Mouse (Mus musculus) heart, postnatal 4 days (tissue): ENCODE data around the gene Tango2. TPM values are rescaled to one million over a fixed set of nuclear protein-coding genes. Genes with fewer than 3 reads are reported as not detected.

Source experiments
- DNase-seq: peaks from one replicate; pipeline ENCODE4 v3.0.0; 2021
- total RNA-seq, 2 experiments: library from RNA; stranded (reverse); gene quantifications; 2 replicates each; pipeline ENCODE4 v1.2.3; 2021

The Tango2 gene
- total RNA-seq: 10 to 100 TPM; 47.0 to 48.8 TPM

DNA sequence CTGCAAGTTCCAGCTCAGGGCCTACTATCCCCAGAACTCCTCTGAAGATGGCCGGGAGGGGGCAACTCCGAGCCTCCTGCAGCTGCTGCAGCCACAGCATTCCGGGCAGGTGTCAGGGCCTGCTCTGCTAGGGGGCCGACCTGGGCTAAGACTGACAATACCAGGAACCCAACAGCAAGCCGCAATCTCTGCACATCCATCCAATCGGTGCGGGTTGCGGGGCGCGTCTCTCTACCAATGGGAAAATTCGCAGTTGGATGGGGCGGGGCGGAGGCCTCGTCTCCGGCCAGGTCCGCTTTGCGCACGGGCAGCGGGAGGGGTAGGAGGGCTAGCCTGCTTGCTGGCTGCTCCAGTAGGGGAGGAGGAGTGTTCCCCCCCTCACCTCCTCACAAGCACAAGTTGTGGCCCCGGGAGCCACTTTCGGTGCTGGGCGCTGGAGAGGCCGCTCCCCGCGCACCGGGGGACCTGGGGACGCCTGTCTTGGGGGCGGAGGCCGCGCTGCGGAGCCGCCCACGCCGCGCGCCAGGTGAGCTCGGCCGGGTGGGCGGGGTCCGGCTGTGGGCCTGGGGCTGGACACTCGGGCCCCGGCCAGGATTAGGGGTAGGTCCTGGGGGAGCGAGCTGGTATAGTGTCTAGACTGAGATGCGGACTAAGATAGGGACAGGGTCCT, at the start of gene Tango2, which contains the start of gene Arvcf:
Tango2 (minus strand) TSS at position 173 of the 670 bp plus-strand sequence.
Arvcf (plus strand) TSS at position 252 of the 670 bp plus-strand sequence.
- DNase-seq: peak; percentile 91

- DNase-seq: no peak
These were observed 49.1 kb upstream of the Tango2 start for GRCm38 (mm10) chr16:18396791-18397621.

GRCm38 (mm10) chr16:18396201-18396600, 48.3 kb upstream of the Tango2 start:
- peak; percentile 33 for DNase-seq

DNA sequence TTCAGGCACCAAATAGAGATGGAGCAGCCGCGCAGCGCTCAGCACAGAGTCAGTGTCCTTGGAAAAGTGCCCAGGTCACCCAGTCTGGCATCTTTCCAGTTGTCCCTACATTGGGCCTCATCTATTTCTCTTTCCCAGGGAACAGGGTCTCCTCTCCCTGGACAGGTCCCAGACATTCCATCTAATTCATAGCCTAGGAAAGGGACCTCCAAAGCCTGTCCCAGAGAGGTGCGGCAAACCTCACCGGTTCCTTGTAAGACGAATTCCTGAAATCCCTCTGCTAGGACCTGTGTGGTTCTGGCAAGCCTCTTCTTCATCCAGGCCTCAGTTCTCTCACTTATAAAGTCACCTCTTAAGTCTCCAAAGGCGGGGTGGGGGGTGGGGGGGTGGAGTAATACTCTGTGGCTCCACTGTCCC, 47.7 kb upstream of the Tango2 start:
- DNase-seq: peak; percentile 88

DNA sequence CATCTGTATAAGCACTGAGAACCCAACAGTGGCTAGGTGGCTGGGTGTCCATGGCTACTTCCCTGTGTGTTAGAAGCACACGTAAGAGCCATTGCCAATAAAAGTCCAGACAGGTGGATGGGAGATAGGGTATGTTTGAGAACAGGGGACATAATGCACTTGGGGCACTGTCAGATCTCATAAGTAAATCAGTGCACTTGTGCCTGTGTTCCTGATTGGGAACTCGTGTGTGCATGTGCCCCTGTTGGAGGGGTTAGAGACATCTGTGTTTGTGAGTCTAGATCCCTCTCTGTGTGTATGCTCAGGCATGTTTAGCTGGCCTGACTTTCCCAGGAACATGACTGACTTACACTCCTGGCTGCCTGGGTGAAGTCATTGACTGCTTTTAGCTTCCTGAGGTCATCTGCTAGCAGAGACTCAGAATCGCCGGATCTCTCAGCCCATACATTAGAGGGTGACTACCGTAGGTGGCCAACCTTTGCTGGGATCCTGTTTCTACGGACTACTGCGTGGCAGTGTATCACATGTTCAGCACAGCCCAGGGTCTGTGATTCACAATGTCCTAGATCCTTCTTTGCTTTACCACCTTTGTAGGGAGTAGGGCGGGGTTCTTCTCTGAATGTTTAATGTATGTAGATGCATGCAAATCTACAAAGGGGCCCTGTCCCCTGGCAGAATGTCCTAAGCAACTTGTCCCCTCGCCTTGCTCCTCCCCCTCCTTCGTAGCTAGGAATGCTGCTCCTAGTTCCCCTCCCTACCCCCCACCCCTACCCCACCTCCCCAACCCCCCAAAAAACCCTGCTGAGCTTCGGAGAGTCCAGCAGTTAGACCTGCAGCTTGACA, 47.1 kb upstream of the Tango2 start:
- DNase-seq: peak; percentile 68

DNA sequence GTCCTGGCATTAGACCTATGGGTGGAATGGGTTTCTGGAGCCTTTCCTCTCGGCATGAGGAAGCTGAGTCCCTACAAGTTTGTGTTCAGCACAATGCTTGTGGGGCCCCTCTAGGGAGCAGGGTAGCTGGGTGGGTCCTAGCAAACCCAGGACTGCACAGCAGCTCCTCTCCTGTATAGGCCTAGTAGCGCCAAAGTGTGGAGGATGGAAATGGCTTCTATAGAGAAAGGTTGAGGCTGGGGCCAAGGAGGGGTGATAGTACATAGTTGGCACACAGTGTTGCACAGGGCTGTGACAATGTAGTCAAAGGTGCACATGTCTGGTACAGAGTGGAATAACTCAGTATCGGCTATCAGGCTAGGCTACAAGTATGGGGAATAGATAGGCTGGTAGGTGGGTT, 46.2 kb upstream of the Tango2 start:
- DNase-seq: no peak

GRCm38 (mm10) chr16:18393595-18393994, 45.7 kb upstream of the Tango2 start:
- peak; percentile 6 for DNase-seq

- DNase-seq: peak; percentile 91
These were observed 44.8 kb upstream of the Tango2 start for GRCm38 (mm10) chr16:18392469-18393426.

DNA sequence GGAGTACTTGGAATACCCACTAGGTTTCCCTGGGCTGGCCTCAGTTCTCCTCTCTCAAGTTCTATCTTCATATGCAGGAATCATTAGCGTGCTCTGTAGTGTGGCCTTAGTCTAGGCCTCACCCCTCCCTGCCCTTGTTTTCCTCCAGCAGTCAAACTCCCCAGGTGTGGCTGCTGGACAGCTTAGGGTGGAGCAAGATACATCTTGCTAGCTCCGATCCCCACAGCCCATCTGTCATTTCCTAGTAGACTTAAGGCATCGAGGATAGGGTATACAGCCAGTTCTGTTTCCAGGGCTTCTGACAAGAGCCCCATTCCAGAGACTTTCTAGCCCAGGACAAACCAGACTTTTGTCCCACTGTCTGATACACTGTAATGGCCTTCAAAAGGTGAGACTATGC, 43.8 kb upstream of the Tango2 start:
- DNase-seq: peak; percentile 5

DNA sequence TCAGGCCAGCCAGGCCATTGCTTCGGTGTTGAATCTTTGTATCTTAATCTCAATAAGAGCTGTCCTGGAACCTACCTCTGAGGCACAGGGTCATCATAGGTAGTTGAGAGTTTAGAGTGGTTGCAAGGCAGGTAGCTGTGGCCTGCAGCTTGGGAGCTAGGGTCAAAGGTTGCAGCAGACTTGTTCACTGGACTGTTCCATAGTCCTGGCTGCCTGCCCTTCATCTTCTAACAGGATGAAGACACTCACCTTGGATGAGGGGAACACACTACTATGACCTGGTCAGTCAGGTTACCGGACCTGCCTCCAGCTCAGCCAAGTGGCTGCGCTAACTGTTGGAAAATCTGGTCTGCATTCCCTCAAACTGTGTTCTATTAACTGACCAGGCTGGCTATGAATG, 43.2 kb upstream of the Tango2 start:
- DNase-seq: no peak

- DNase-seq: no peak
These were observed 42.5 kb upstream of the Tango2 start for GRCm38 (mm10) chr16:18390399-18390798.

DNA sequence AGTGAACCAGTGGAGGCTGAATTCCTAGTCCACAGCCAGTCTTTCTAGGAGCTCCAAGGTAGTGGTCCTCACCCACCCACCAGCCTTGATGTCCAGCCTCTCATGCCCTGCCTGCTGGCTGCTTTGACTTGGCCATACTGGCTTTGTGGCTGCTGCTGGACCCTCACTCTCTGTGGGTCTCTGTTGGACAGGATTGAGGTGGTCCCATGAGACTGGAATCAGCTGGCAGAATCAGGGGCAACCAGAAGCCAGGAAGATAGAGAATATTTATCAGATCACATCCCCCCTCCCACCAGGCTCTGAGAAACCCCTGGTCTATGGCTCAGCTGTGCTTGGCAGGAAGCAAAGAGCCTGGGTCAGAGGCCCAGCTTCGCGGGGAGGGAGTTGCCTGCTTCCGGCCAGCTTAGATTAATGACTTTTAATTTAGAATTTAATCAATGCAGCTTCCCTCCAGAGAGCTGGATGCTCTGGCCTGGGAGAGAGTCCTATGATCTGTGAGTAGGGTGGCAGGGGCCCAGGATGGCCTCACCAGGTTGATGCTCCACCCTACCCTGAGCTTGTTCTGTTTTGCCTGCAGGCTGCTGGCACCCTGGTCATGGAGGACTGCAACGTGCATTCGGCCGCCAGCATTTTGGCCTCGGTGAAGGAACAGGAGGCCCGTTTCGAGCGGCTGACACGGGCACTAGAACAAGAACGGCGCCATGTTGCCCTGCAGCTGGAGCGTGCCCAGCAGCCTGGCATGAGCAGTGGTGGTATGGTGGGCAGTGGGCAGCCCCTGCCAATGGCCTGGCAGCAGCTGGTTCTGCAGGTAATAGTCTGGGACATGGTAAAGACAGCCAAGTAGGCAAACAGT, 40.9 kb upstream of the Tango2 start:
- DNase-seq: no peak

DNA sequence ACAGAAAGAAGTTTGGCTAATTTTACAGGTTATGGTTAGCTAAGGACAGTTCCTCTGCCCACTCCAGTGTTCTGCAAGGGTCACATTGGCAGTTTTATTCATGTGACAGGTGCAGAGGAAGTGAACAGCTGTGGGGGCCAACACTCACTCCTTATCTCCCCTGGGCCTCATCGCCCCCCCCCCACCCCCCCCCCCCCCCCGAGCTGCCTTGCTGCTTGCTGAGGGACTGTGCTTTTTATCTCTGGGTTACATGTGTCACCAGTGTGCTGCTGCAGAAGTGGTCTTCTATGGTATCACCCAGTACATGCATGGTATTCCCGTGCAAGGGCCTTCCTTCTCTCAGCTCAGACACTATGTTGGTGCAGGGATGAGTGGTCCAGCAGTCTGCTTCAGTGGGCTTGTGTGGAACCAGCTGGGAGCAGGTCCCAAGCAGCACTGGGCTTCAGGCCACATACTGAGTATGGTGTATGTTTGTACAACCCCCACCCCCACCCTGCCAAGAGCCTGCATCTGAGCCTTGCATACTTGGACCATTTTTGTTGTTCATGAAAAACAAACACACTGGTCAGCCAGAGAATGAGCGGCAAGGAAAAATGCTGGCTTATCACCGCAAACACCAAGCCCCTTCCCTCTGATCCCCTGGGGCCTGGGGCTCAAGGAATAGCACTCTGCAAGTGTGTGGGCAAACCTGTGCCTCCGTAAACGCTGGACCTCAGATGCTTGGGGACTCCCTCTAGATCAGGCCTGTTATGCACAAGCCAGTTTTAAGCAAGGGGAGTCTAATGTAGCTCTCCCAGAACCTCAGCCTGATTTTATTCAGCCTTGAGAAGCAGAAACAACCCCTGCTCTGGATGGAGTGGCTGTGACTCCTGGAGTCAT, 40.0 kb upstream of the Tango2 start:
- no peak for DNase-seq

DNA sequence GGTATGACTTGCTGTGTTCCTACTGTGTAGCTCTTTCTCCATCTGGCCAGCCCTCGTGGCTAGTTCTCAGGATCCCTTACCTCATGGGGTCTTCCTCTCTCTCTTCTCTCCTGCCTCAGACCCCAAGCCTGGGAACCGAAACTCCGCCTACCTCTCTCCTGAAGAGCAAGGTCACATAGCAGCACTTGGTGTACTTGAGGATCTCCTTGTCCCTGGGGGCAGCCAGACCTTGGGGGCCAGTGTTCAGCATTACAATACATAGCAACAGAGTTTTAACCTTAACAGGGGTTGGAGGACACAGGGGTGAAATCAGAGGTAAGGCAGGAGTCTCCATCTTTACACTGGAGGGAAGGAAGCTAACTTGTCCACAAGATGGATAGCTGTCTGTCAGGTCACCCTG, 39.1 kb upstream of the Tango2 start:
- DNase-seq: no peak

DNA sequence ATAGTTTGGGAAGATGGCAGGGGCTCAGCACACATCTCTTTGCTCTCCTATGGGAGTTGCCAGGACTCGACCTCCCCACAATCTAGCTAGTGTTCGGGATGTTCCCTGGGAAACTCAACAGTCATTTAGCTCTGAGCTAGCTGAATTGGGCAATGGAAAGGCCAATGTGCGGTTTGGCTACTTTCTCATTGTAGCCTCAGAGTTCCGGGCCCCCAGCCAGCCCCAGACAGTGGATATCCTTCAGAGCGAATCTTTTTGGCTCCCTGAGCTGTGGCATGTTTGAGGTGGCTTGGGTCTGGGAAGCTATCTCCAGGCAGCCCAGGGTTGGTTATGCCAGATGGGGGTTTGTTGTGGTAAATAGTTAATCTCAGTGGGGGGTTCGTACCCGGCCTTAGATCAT, 38.5 kb upstream of the Tango2 start:
- DNase-seq: no peak

GRCm38 (mm10) chr16:18385411-18385810, 37.5 kb upstream of the Tango2 start:
- DNase-seq: no peak

DNA sequence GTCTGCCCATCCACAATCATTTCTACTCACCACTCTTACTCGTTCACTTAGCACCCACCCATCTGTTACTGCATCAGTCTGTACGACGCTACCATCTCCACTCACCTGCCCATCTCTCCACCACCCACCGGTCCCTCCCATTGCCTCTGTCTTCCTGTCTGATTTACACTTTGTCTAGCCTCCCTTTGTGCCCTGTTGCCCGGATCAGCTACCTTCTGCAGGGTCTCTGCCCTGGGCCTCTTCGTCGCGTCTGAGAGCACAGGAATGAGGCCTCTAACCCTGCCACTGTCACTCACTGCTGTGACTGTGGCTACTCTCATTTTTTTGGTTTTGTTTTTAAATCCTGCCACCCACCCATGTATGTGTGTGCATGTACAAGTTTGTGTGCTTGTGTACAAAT, 36.8 kb upstream of the Tango2 start:
- DNase-seq: no peak

DNA sequence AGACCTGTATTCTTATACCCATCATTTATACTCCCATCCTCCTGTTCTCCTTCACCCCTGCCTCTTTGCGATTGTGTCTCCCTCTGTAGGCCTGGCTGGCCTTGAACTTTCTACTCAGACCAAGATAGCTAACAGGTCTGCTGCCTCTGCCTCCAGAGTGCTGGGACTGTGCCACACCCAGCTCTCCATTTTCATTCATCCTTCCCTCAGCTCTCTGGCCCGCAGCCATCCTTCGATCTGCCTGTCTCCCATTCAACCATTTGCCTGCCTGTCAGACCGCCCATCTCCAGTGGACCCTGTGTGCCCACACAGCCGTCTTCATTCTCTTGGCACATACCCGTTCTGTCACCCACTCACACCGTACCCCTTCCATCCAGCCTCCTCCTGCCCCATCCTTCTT, 36.3 kb upstream of the Tango2 start:
- DNase-seq: no peak

- DNase-seq: no peak
These were observed 35.9 kb upstream of the Tango2 start for GRCm38 (mm10) chr16:18383756-18384155.
